Mouse (Mus musculus) MEL (cell line): ENCODE data around the gene Atp8b5. TPM values are rescaled to one million over a fixed set of nuclear protein-coding genes. Genes with fewer than 3 reads are reported as not detected.

Experiments
- DNase-seq: peaks from one replicate; pipeline ENCODE4 v3.0.0; 2011; ENCODE audit warnings: low read depth, low spot score
- H3K27ac ChIP-seq: 2 replicates; pipeline ENCODE4 v1.5.1; 2012; ENCODE audit warnings: low read depth, mild to moderate bottlenecking, control low read depth, low read length, moderate library complexity; ENCODE audit not compliant: control insufficient read depth
- H3K27me3 ChIP-seq, 2 experiments: fragments of 150-350 bp in 1 of 2; sonication (generic) in 1 of 2; 2 replicates each; pipeline ENCODE4 v1.6.1; 2012; ENCODE audit warnings: low read length in 2 of 2, mild to moderate bottlenecking in 2 of 2, improper control_type of control experiment in 1 of 2, moderate library complexity in 1 of 2; ENCODE audit not compliant: insufficient read depth in 2 of 2, control insufficient read depth in 1 of 2
- H3K36me3 ChIP-seq, 2 experiments: 2 replicates each; pipeline ENCODE4 v1.6.1; 2012 to 2014; ENCODE audit warnings: low read length in 2 of 2, improper control_type of control experiment in 1 of 2, inconsistent platforms in 1 of 2, mild to moderate bottlenecking in 1 of 2; ENCODE audit not compliant: insufficient read depth in 2 of 2, control insufficient read depth in 1 of 2
- H3K4me1 ChIP-seq, 2 experiments: fragments of 150-350 bp in 1 of 2; sonication (generic) in 1 of 2; 2 replicates each; pipeline ENCODE4 v1.6.1; 2012; ENCODE audit warnings: low read length in 2 of 2, improper control_type of control experiment in 1 of 2, mild to moderate bottlenecking in 1 of 2; ENCODE audit not compliant: insufficient read depth in 2 of 2, control insufficient read depth in 1 of 2
- H3K4me3 ChIP-seq, 2 experiments: fragments of 150-350 bp in 1 of 2; sonication (generic) in 1 of 2; 2 replicates each; pipeline ENCODE4 v1.5.1; 2012; ENCODE audit warnings: low read depth in 2 of 2, low read length in 2 of 2, mild to moderate bottlenecking in 2 of 2, moderate library complexity in 2 of 2, control low read depth in 1 of 2, improper control_type of control experiment in 1 of 2; ENCODE audit not compliant: control insufficient read depth in 1 of 2, insufficient read depth in 1 of 2
- H3K79me2 ChIP-seq: 2 replicates; pipeline ENCODE4 v1.6.1; 2012; ENCODE audit warnings: mild to moderate bottlenecking, low read length, moderate library complexity; ENCODE audit not compliant: control insufficient read depth, poor library complexity, insufficient read depth
- H3K9ac ChIP-seq: 2 replicates; pipeline ENCODE4 v1.6.1; 2012; ENCODE audit warnings: low read depth, mild to moderate bottlenecking, control low read depth, low read length, moderate library complexity; ENCODE audit not compliant: control insufficient read depth, poor library complexity, severe bottlenecking
- H3K9me3 ChIP-seq: fragments of 150-350 bp; sonication (generic); replicated peaks from 2 replicates; pipeline ENCODE4 v1.6.1; 2012; ENCODE audit warnings: mild to moderate bottlenecking, low read length, improper control_type of control experiment, moderate library complexity; ENCODE audit not compliant: insufficient read depth
- BHLHE40 ChIP-seq: IDR thresholded peaks from 2 replicates; pipeline ENCODE4 v1.6.1; 2012; ENCODE audit warnings: low read depth, mild to moderate bottlenecking, inconsistent platforms, low read length, improper control_type of control experiment, borderline replicate concordance
- CHD1 ChIP-seq: IDR thresholded peaks from 2 replicates; pipeline ENCODE4 v1.6.1; 2012; ENCODE audit warnings: low read depth, mild to moderate bottlenecking, inconsistent platforms, low read length, improper control_type of control experiment
- CTCF ChIP-seq, 3 experiments: IDR thresholded peaks in 2 of 3; conservative IDR thresholded peaks in 1 of 3; 2 replicates each; pipeline ENCODE4 v1.5.1; 2011 to 2012; ENCODE audit warnings: low read length in 3 of 3, low read depth in 2 of 3, mild to moderate bottlenecking in 2 of 3, improper control_type of control experiment in 1 of 3, inconsistent platforms in 1 of 3, mixed read lengths in 1 of 3, moderate library complexity in 1 of 3; ENCODE audit not compliant: control insufficient read depth in 1 of 3, insufficient read depth in 1 of 3, poor library complexity in 1 of 3, severe bottlenecking in 1 of 3
- EP300 ChIP-seq, 2 experiments: IDR thresholded peaks; 2 replicates each; pipeline ENCODE4 v1.6.1; 2011; ENCODE audit warnings: improper control_type of control experiment in 2 of 2, low read length in 2 of 2, low read depth in 1 of 2, mild to moderate bottlenecking in 1 of 2
- GABPA ChIP-seq: IDR thresholded peaks from 2 replicates; pipeline ENCODE4 v1.6.1; 2012; ENCODE audit warnings: low read depth, mild to moderate bottlenecking, inconsistent platforms, low read length, improper control_type of control experiment, moderate library complexity
- HCFC1 ChIP-seq: IDR thresholded peaks from 2 replicates; pipeline ENCODE4 v1.6.1; 2012; ENCODE audit warnings: low read depth, mild to moderate bottlenecking, inconsistent platforms, low read length, improper control_type of control experiment, moderate library complexity
- JUND ChIP-seq: IDR thresholded peaks from 2 replicates; pipeline ENCODE4 v1.6.1; 2011; ENCODE audit warnings: low read depth, mild to moderate bottlenecking, improper control_type of control experiment, low read length
- MAFK ChIP-seq: IDR thresholded peaks from 2 replicates; pipeline ENCODE4 v1.6.1; 2011; ENCODE audit warnings: low read depth, mild to moderate bottlenecking, low read length, improper control_type of control experiment, borderline replicate concordance
- MAX ChIP-seq: IDR thresholded peaks from 2 replicates; pipeline ENCODE4 v1.6.1; 2011; ENCODE audit warnings: low read length, improper control_type of control experiment
- MXI1 ChIP-seq: IDR thresholded peaks from 2 replicates; pipeline ENCODE4 v1.6.1; 2011; ENCODE audit warnings: mild to moderate bottlenecking, low read depth, low read length, improper control_type of control experiment
- MYB ChIP-seq: IDR thresholded peaks from 2 replicates; pipeline ENCODE4 v1.6.1; 2011; ENCODE audit warnings: mild to moderate bottlenecking, low read depth, low read length, improper control_type of control experiment
- MYC ChIP-seq: IDR thresholded peaks from 2 replicates; pipeline ENCODE4 v1.6.1; 2011; ENCODE audit warnings: low read depth, mild to moderate bottlenecking, low read length, improper control_type of control experiment, moderate library complexity
- NELFE ChIP-seq: IDR thresholded peaks from 2 replicates; pipeline ENCODE4 v1.6.1; 2011; ENCODE audit warnings: low read depth, low read length, improper control_type of control experiment
- SMC3 ChIP-seq: IDR thresholded peaks from 2 replicates; pipeline ENCODE4 v1.6.1; 2011; ENCODE audit warnings: low read depth, low read length, improper control_type of control experiment
- TCF12 ChIP-seq: IDR thresholded peaks from 2 replicates; pipeline ENCODE4 v1.6.1; 2014; ENCODE audit warnings: low read depth, mild to moderate bottlenecking, inconsistent platforms, low read length, improper control_type of control experiment, moderate library complexity
- UBTF ChIP-seq: IDR thresholded peaks from 2 replicates; pipeline ENCODE4 v1.6.1; 2012; ENCODE audit warnings: low read depth, mild to moderate bottlenecking, inconsistent platforms, low read length, improper control_type of control experiment, moderate library complexity, borderline replicate concordance; ENCODE audit not compliant: insufficient read depth
- USF1 ChIP-seq: IDR thresholded peaks from 2 replicates; pipeline ENCODE4 v1.6.1; 2014; ENCODE audit warnings: low read depth, mild to moderate bottlenecking, inconsistent platforms, low read length, improper control_type of control experiment, moderate library complexity
- ZC3H11A ChIP-seq: IDR thresholded peaks from 2 replicates; pipeline ENCODE4 v1.6.1; 2012; ENCODE audit warnings: low read depth, mild to moderate bottlenecking, inconsistent platforms, low read length, improper control_type of control experiment
- polyA plus RNA-seq, 2 experiments: library from polyadenylated mRNA; stranded (reverse) in 1 of 2; unstranded in 1 of 2; fragments of >175 nt in 1 of 2; fragments of >200 nt in 1 of 2; gene quantifications; 2 replicates each; pipeline versions ENCODE4 v1.2.1 to v1.2.4; 2012; ENCODE audit warnings: low replicate concordance in 2 of 2, low read depth in 1 of 2; ENCODE audit not compliant: insufficient read length in 2 of 2, insufficient read depth in 1 of 2, missing spikeins in 1 of 2
- total RNA-seq: library from RNA; depleted of rRNA; stranded (reverse); fragments of 300-350 nt; gene quantifications from 2 replicates; pipeline ENCODE4 v1.2.3, GENCODE M21; 2012

Atp8b5 gene
- total and polyA plus RNA-seq, 3 experiments, result 4.9 to 5.0 TPM; not detected in 1

- Histone ChIP-seq H3K79me2 (no peaks in the 10 kb centered on the region), H3K27ac (no peak overlapping the region), H3K4me1 (no peaks in the 10 kb centered on the region), H3K9me3 (no peaks in the 10 kb centered on the region), H3K36me3 (no peaks in the 10 kb centered on the region), H3K9ac (no peak overlapping the region), H3K4me3 (no peak overlapping the region), H3K27me3 (no peaks in the 10 kb centered on the region)
- no peak for DNase-seq
- TF ChIP-seq ZC3H11A, result no peak
- no peak for TF ChIP-seq NELFE
- TF ChIP-seq MYB, result no peak
- no peak for TF ChIP-seq HCFC1
- no peak for TF ChIP-seq MAFK
- no peak for TF ChIP-seq GABPA
- TF ChIP-seq MAX, result no peak
- TF ChIP-seq SMC3, result no peak
These were observed 134.5 kb downstream of the Atp8b5 start for GRCm38 (mm10) chr4:43401486-43401885.

- DNase-seq, result no peak
- H3K4me1 ChIP-seq, result no peaks in the 10 kb centered on the region
- TF ChIP-seq SMC3 (no peak), TCF12 (no peak), CTCF (IDR thresholded peaks at IDR 0.05 in 2 of 3, conservative IDR thresholded peaks at IDR 0.05 in 1 of 3; ENCODE audit: control insufficient read depth in 1 of 3, insufficient read depth in 1 of 3, low read depth in 2 of 3, low read length in 3 of 3, poor library complexity in 1 of 3, severe bottlenecking in 1 of 3) (no peak), MXI1 (no peak), JUND (no peak), MYC (no peak), GABPA (no peak), UBTF (no peak), MYB (no peak), BHLHE40 (no peak), USF1 (no peak), CHD1 (no peak), NELFE (no peak), EP300 (IDR thresholded peaks at IDR 0.05; ENCODE audit: low read depth in 1 of 2, low read length in 2 of 2) (no peak)
- no peak overlapping the region for H3K9ac ChIP-seq
- H3K79me2 ChIP-seq, result no peaks in the 10 kb centered on the region
- H3K36me3 ChIP-seq, result no peaks in the 10 kb centered on the region
- no peak overlapping the region for H3K27ac ChIP-seq
- H3K27me3 ChIP-seq, result no peaks in the 10 kb centered on the region
- H3K4me3 ChIP-seq, result no peak overlapping the region
- no peaks in the 10 kb centered on the region for H3K9me3 ChIP-seq
These were observed 135.3 kb downstream of the Atp8b5 start for GRCm38 (mm10) chr4:43402212-43402611.
